Mouse (Mus musculus): ENCODE measurements around the gene Ugt1a7c.
"Not testable (repeated sequence)": the region's sequence is repeated elsewhere in the genome, so short reads cannot be mapped to it uniquely, and the experiment has no call there.

The Ugt1a7c gene

GRCm38 (mm10) chr1:88120550-88120949 lies 25.7 kb downstream of the Ugt1a7c start:
- DNase-seq (ENCODE audit: low read depth) = peak; percentile 43

- DNase-seq (ENCODE audit: low read depth) = peak; percentile 64
Observed at GRCm38 (mm10) chr1:88121521-88121920, 26.7 kb downstream of the Ugt1a7c start.

DNA sequence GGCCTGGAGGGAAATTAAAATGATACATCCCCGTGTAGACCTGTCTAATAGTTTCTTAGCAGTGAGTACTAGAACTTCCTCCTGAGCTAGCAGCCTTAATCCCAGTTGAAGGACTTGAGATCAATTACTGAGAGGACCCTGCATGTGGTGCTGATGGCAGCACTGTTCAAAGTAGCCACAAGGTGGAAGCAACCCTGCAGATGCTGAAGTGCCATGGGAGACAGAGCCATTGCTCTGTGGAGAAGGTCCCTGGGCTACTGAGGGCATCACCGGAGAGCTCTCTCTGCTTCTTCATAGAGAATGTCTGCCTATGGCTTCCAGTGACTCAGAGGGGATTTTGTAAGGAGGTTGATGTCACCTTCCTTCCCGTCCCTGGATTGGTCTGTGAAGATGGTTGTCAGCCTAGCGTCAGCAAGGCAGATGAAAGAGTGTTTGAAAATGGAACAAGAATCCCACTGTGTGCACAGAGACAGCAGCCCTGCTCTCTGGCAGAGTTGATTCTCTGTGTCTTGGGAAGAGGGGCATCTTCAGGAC lies 31.0 kb downstream of the Ugt1a7c start:
- not testable (repeated sequence) for DNase-seq (ENCODE audit: low read depth)

- DNase-seq (ENCODE audit: low read depth) = peak; percentile 72
Observed at GRCm38 (mm10) chr1:88129091-88129490, 34.2 kb downstream of the Ugt1a7c start.

DNA sequence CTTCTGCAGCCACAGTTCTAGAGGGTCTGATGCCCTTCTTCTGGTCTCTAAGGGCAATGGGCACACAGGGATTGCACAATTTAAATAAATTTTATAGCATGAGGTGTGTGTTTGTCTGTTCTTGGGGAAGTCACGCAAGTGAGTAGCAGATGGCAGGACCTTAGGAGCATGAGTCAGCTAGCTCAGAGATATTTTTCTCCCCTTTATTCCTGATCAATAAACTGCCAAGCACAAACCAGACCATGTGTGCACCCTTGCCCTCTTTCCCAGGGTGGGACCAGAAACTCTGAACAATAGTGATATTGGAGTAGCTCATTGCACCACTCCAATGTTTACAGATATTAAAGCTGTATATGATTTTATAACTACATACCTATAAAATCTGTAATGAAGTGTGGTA lies 35.4 kb downstream of the Ugt1a7c start:
- not testable (repeated sequence) for DNase-seq (ENCODE audit: low read depth)

- peak; percentile 37 for DNase-seq (ENCODE audit: low read depth)
Observed at GRCm38 (mm10) chr1:88133908-88134456, 39.1 kb downstream of the Ugt1a7c start.

- peak; percentile 90 for DNase-seq (ENCODE audit: low read depth)
Observed at GRCm38 (mm10) chr1:88134457-88135011, 39.7 kb downstream of the Ugt1a7c start, which contains the start of gene Ugt1a6a. Ugt1a6a (plus strand) TSS chr1:88134809.

DNA sequence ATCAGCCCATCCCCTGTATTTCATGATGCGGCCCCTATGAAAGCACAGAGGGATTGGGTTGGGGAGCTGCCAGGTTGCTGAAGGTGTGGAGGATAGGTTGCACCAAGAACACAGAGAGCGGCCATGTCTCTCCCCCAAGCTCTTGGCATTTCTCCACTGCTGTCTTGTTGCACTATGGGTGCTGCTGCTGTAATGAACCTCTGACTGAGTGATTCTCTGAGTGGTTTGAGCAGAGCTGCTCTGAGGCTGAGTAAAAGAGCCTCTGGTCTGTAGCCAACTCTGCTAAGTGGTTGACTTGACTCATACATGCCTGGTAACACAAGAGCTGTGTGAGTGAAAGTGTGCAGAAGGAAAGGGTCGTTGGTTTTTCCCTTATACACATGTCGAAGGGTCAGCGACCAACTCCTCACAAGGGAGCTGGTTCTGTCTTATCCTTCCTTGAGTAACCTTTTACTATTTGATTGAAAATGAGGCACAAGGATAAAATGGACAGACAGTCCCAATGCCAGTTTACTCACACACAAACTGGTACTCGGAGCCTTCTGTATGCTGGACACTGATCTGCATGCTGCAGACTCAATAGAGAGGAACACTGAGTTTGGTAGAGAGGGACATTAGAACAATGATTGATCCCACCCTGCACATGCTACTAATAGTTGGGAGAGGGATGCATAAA lies 40.5 kb downstream of the Ugt1a7c start:
- DNase-seq (ENCODE audit: low read depth) = peak; percentile 86

DNA sequence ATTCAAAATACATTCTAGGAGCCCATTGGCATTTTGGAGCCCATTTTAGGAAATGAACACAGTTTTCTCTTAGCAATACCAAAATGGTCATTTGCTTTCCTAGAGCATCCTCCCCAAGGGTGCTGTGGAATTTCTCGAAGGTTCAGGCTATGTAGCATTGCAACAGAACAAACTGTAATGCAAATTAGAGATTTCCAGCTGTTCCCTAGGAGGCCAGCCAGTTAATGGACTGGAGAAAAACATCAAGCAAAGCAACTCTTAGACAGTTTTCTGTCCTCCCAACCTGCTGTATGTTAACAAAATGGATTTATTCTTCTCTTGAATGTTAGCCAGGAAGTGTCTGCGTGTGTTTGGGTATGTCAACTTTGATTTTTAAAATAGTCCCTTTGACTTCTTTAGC lies 41.8 kb downstream of the Ugt1a7c start:
- DNase-seq (ENCODE audit: low read depth) = peak; percentile 73

- no peak for DNase-seq (ENCODE audit: low read depth)
Observed at GRCm38 (mm10) chr1:88137264-88137663, 42.4 kb downstream of the Ugt1a7c start.

- no peak for DNase-seq (ENCODE audit: low read depth)
Observed at GRCm38 (mm10) chr1:88138145-88138544, 43.3 kb downstream of the Ugt1a7c start.

DNA sequence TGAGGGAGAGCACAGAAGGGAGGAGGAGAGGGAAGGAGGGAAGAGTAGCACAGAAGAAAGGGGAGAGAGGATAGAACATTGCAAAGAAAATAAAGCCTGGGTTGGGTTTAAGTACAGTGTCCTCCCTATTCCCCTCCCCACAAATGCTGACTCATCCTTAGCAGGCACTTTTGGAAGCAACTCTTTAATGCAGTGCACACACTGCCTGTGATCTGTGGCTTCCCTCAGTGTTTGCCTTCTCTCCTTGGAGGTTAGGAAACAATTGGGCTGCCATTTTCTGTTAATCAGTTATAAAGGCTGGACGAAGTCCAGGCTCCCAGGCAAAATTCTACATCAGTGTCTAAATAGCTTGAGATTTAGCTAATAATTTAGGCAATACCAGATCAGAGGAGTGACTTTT lies 45.6 kb downstream of the Ugt1a7c start:
- DNase-seq (ENCODE audit: low read depth) = peak; percentile 84

DNA sequence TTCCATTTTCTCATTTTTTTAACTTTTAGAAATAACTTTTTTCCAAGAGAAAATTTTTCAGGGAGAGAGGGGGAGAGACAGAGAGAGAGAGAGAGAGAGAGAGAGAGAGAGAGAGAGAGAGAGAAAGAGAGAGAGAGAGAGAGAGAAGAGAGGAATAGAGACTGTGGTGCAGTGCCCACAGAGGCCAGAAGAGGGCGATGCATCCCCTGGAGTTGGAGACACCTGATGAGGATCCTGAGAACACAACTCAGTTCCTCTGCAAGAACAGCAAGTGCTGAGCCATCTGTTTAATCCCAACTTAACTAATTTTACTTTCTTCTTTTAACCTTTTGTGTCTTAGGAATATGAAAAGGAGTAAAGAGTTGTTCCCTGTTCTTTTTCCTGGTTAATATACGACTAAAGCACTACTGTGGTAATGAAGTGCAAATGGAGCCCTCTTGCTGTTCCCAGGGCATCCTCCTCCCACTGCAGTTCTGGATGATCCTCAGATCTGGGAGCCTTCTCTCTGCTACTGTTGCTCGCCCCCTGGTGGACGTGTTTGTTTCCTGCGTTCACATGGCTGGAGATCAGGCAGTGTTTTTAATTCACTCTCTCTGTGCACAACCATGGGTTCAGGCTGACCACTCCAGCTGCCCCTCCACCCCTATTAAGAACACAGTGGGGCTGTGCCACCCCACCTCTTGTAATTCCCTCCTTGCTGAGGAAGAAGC lies 49.3 kb downstream of the Ugt1a7c start:
- DNase-seq (ENCODE audit: low read depth) = peak; percentile 79

DNA sequence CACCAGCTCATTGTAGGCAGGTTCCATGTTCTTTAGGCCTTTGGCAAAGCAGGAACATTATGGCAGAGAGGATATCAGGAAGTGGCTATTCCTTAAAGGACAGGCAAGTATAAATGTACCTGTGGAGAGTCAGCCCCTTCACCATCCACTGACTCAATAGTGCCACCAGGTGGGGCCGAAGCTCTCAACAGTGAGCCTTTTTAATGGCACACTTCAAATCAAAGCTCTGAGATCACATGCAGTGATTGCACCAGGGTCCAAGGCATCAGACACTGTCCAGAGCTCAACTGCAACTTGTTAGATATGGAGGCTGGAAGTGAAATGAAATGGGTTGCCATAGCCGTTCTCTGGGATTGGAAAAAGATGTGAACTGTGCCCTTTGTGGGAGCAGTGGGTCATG lies 50.4 kb downstream of the Ugt1a7c start:
- DNase-seq (ENCODE audit: low read depth) = peak; percentile 71

GRCm38 (mm10) chr1:88150133-88150532 lies 55.3 kb downstream of the Ugt1a7c start:
- peak; percentile 54 for DNase-seq (ENCODE audit: low read depth)

GRCm38 (mm10) chr1:88158430-88158829 lies 63.6 kb downstream of the Ugt1a7c start:
- DNase-seq (ENCODE audit: low read depth) = no peak

GRCm38 (mm10) chr1:88165711-88166110 lies 70.8 kb downstream of the Ugt1a7c start, which contains the start of gene Ugt1a5:
Ugt1a5 (plus strand) TSS chr1:88166012.
- no peak for DNase-seq (ENCODE audit: low read depth)

GRCm38 (mm10) chr1:88172190-88172589 lies 77.3 kb downstream of the Ugt1a7c start:
- not testable (repeated sequence) for DNase-seq (ENCODE audit: low read depth)

DNA sequence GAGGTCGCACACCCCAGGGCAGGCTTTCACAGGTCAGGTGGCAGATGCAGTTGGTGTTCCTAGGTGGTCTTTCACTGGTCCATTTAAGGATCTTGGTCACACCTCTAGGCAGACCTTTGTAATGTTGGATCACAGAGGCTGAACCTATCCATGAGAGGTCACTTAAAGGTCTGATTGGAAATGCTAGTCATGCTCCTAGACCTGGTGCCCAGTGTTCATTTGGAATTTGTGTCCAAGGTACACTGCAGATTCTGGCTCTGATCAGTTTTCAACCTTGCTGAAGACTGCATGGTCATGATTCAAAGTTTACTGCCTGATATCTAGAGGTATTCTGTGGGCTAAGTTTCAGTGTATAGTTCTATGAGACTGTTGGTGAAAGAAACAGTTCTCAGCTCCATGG lies 84.8 kb downstream of the Ugt1a7c start:
- DNase-seq (ENCODE audit: low read depth) = no peak

- no peak for DNase-seq (ENCODE audit: low read depth)
Observed at GRCm38 (mm10) chr1:88186325-88186935, 91.6 kb downstream of the Ugt1a7c start.

DNA sequence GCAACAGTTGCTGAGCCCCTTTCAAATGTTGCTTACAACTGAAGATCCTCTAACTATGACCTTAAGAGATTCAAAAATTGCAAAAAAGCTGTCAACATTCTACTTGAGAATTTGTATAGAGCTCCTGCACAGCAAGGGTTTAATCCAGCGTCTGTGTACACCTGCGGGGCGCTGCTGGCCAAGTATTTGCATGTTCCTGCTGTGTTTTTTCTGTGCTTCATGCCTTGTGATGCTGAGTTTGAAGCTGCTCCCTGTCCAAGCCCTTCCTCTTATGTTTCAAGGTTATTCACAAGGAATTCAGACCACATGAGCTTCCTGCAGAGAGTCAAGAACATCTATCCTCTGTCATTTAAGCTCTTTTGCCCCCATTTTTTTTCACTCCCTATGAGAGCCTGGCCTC lies 97.3 kb downstream of the Ugt1a7c start:
- no peak for DNase-seq (ENCODE audit: low read depth)

- no peak for DNase-seq (ENCODE audit: low read depth)
Observed at GRCm38 (mm10) chr1:88195687-88196086, 100.8 kb downstream of the Ugt1a7c start.
